Mouse (Mus musculus): ENCODE data around the gene Ccdc88b.

Gene Ccdc88b

DNA sequence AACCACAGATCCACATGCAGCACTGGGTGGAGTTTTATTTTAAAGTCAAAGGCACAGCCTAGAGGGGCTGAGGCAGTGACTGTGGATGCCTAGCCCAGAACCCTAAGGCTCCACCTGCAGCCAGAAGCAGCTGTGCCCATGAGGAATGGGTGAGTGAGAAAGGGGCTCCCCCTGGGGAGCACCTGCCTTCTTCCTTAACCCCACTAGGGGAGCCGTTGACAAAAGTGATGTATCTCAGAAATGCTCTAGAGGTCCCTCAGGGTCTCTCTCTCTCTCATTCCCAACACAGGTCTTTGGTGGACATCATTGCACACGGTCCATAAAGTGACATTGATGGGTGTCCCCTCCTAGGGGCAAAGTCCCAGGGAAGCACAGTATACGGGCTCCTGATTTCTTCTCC is 28.9 kb downstream of the Ccdc88b start:
- DNase-seq (ENCODE audit: low spot score in 2 of 2), result no peak

- no peak for DNase-seq (ENCODE audit: low spot score in 2 of 2)
Measured at GRCm38 (mm10) chr19:6826601-6827000, 31.4 kb downstream of the Ccdc88b start.

DNA sequence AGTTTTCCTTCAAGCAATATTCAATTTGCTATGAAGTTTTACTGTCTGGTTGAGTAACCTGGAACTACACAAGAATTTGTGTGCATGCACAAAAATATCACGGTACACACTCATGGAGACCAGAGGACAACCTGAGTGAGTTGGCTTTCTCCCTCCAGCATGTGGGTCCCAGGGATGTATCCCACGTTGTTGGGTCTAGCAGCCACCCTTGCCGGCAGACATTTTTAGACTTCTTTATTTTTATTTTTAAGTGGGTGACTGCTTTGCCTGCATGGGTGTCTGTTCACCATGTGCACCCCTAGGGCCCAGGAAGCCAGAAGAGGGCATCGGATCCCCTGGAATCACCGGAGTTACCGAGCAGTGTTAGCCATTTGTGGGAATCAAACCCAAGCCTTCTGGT is 32.6 kb downstream of the Ccdc88b start:
- DNase-seq (ENCODE audit: low spot score in 2 of 2), result no peak

DNA sequence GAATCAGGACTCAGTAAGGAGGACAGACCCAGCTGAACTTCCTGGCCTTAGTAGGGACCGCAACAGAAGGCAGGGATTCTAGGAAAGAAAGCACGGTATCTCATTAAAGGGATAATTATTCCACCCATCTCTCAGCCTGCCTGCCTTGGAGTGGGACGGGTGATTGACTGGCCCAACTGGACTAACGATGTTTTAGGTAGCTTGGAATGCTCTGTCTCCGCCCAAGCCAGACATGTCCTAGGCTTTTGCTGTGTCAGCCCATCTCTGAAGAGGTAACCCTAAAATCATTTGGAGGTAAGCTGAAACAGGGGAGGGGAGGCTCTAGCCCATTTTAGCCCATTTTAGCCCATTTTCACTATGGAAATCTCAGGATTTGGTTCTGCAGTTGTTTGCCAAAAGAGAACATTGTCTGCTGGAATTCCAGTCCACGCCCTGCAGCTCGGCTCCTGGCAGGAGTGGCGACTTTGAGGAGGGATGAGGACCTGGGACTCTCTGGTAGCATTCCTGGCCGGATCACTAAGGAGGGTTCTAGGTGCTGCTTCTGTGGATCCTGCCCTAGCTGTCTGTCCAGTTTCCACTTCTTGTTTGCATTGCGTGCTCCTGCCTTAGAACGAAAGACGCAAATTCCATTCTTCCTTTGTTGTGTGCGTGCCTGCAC is 37.3 kb downstream of the Ccdc88b start:
- no peak for DNase-seq (ENCODE audit: low spot score in 2 of 2)

DNA sequence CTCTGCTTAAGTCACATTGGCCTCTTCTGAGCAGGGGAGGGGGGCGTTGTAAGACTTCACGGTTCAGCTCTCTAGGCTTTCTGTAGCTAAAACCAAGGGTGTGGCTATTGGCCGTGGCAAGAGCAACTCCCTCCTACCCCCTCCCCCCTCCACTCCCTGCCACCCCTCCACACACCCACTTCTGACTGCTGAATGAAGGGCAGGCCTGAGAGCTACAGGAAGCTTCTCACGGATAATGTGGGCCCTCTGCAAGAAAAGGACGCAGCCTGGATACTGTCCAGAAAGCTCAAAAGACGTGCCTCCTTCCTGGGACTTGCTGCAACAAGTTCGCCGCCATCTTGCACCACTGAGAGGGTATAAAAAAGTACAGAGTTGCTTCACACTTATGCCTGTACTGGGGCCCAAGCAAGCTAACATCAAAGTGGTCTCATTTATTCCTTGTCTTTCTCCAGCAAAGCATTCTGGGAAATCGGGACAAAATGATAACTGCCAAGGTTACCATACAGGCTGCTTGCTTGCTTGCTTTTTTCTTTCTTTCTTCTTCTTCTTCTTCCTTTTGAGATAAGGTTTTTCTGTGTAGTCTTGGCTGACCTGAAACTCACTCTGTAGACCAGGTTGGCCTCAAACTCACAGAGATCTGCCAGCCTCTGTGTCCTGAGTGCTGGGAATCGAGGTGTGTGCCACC is 38.7 kb downstream of the Ccdc88b start:
- no peak for DNase-seq (ENCODE audit: low spot score in 2 of 2)

GRCm38 (mm10) chr19:6814958-6815357 is 43.1 kb downstream of the Ccdc88b start:
- DNase-seq (ENCODE audit: low spot score in 2 of 2), result no peak

GRCm38 (mm10) chr19:6814366-6814765 is 43.6 kb downstream of the Ccdc88b start:
- no peak for DNase-seq (ENCODE audit: low spot score in 2 of 2)
